Mouse (Mus musculus): ENCODE data around the gene Axin2.

Axin2 gene

GRCm38 (mm10) chr11:108928752-108929151 lies 8.6 kb downstream of the Axin2 start:
- WGBS: 34% methylated on average over 7 of the region's 7 CpGs

- 63% methylated on average over 4 of the region's 4 CpGs for WGBS
Measured at GRCm38 (mm10) chr11:108929176-108929575, 9.0 kb downstream of the Axin2 start.

GRCm38 (mm10) chr11:108929700-108930099 lies 9.6 kb downstream of the Axin2 start:
- 61% methylated on average over 6 of the region's 6 CpGs for WGBS

GRCm38 (mm10) chr11:108930612-108931011 lies 10.5 kb downstream of the Axin2 start:
- WGBS: 27% methylated on average over 3 of the region's 3 CpGs

GRCm38 (mm10) chr11:108933835-108934234 lies 13.7 kb downstream of the Axin2 start:
- WGBS: 53% methylated on average over 9 of the region's 9 CpGs

GRCm38 (mm10) chr11:108935128-108935868 lies 15.1 kb downstream of the Axin2 start:
- 42% methylated on average over 18 of the region's 18 CpGs for WGBS

GRCm38 (mm10) chr11:108936016-108936792 lies 16.1 kb downstream of the Axin2 start:
- 49% methylated on average over 18 of the region's 18 CpGs for WGBS

GRCm38 (mm10) chr11:108940655-108941412 lies 20.7 kb downstream of the Axin2 start:
- 28% methylated on average over 19 of the region's 19 CpGs for WGBS

GRCm38 (mm10) chr11:108941836-108942235 lies 21.7 kb downstream of the Axin2 start:
- WGBS: 43% methylated on average over 18 of the region's 18 CpGs

- WGBS: 79% methylated on average over 11 of the region's 11 CpGs
Measured at GRCm38 (mm10) chr11:108943741-108944140, 23.6 kb downstream of the Axin2 start.

GRCm38 (mm10) chr11:108945666-108946065 lies 25.5 kb downstream of the Axin2 start:
- 66% methylated on average over 9 of the region's 9 CpGs for WGBS

GRCm38 (mm10) chr11:108947425-108948184 lies 27.5 kb downstream of the Axin2 start:
- WGBS: 52% methylated on average over 20 of the region's 20 CpGs

- WGBS: 86% methylated on average over 7 of the region's 7 CpGs
Measured at GRCm38 (mm10) chr11:108948501-108948900, 28.4 kb downstream of the Axin2 start.

- WGBS: 61% methylated on average over 10 of the region's 10 CpGs
Measured at GRCm38 (mm10) chr11:108948931-108949330, 28.8 kb downstream of the Axin2 start.

GRCm38 (mm10) chr11:108952343-108952742 lies 32.2 kb downstream of the Axin2 start:
- 42% methylated on average over 5 of the region's 5 CpGs for WGBS

GRCm38 (mm10) chr11:108955943-108956342 lies 35.8 kb downstream of the Axin2 start:
- 94% methylated on average over 4 of the region's 4 CpGs for WGBS

- WGBS: 49% methylated on average over 5 of the region's 5 CpGs
Measured at GRCm38 (mm10) chr11:108958349-108958748, 38.2 kb downstream of the Axin2 start.

- 70% methylated on average over 5 of the region's 5 CpGs for WGBS
Measured at GRCm38 (mm10) chr11:108959196-108959595, 39.0 kb downstream of the Axin2 start.

- WGBS: 61% methylated on average over 11 of the region's 11 CpGs
Measured at GRCm38 (mm10) chr11:108961651-108962065, 41.5 kb downstream of the Axin2 start.

- WGBS: 86% methylated on average over 15 of the region's 15 CpGs
Measured at GRCm38 (mm10) chr11:108963476-108964232, 43.5 kb downstream of the Axin2 start.

GRCm38 (mm10) chr11:108965740-108966139 lies 45.6 kb downstream of the Axin2 start:
- 70% methylated on average over 6 of the region's 6 CpGs for WGBS
